Mouse (Mus musculus) ES-CJ7 (cell line): ENCODE results near the gene Gm3285.

Source experiments
- DNase-seq: peaks from one replicate; pipeline ENCODE4 v3.0.0; 2011; ENCODE audit warnings: low read depth, low spot score

Gm3285 gene

GRCm38 (mm10) chr10:77861675-77862074 lies at the start of gene Gm3285:
Gene Gm3285 (plus strand): TSS chr10:77861975.
- no peak for DNase-seq

- no peak for DNase-seq
Measured at GRCm38 (mm10) chr10:77814382-77814781, 47.4 kb upstream of the Gm3285 start, which contains the start of gene Gm2696. Gene Gm2696 (plus strand): TSS chr10:77814682.

GRCm38 (mm10) chr10:77815514-77815913 lies 46.3 kb upstream of the Gm3285 start:
- DNase-seq: peak; percentile 28

- DNase-seq: no peak
Measured at GRCm38 (mm10) chr10:77818523-77818922, 43.3 kb upstream of the Gm3285 start.

GRCm38 (mm10) chr10:77819203-77819602 lies 42.6 kb upstream of the Gm3285 start:
- DNase-seq: no peak

GRCm38 (mm10) chr10:77826951-77827350 lies 34.8 kb upstream of the Gm3285 start, which contains the start of gene Krtap10-4:
Gene Krtap10-4 (minus strand): TSS chr10:77827095.
- DNase-seq: no peak

- no peak for DNase-seq
Measured at GRCm38 (mm10) chr10:77835647-77836046, 26.1 kb upstream of the Gm3285 start, which contains the start of gene Krtap10-10. Gene Krtap10-10 (plus strand): TSS chr10:77835947.

GRCm38 (mm10) chr10:77839006-77839405 lies 22.8 kb upstream of the Gm3285 start:
- DNase-seq: no peak

- no peak for DNase-seq
Measured at GRCm38 (mm10) chr10:77846503-77846902, 15.3 kb upstream of the Gm3285 start, which contains the start of gene Gm36176. Gene Gm36176 (plus strand): TSS chr10:77846803.

GRCm38 (mm10) chr10:77846961-77847360 lies 14.8 kb upstream of the Gm3285 start:
- no peak for DNase-seq

- DNase-seq: no peak
Measured at GRCm38 (mm10) chr10:77847538-77847937, 14.2 kb upstream of the Gm3285 start.

GRCm38 (mm10) chr10:77852559-77852958 lies 9.2 kb upstream of the Gm3285 start, which contains the start of gene Gm10318:
Gene Gm10318 (plus strand): TSS chr10:77852859.
- no peak for DNase-seq

GRCm38 (mm10) chr10:77864067-77864761 lies 2.4 kb downstream of the Gm3285 start:
- peak; percentile 55 for DNase-seq

- no peak for DNase-seq
Measured at GRCm38 (mm10) chr10:77864762-77865143, 3.0 kb downstream of the Gm3285 start.

- DNase-seq: no peak
Measured at GRCm38 (mm10) chr10:77867546-77867945, 5.8 kb downstream of the Gm3285 start.

- DNase-seq: no peak
Measured at GRCm38 (mm10) chr10:77869651-77870050, 7.9 kb downstream of the Gm3285 start.

- peak; percentile 27 for DNase-seq
Measured at GRCm38 (mm10) chr10:77878985-77879384, 17.2 kb downstream of the Gm3285 start.

GRCm38 (mm10) chr10:77880305-77880704 lies 18.5 kb downstream of the Gm3285 start:
- DNase-seq: no peak

- DNase-seq: peak; percentile 66
Measured at GRCm38 (mm10) chr10:77882553-77882952, 20.8 kb downstream of the Gm3285 start.

GRCm38 (mm10) chr10:77886007-77886747 lies 24.4 kb downstream of the Gm3285 start:
- DNase-seq: no peak

- DNase-seq: no peak
Measured at GRCm38 (mm10) chr10:77890987-77891565, 29.3 kb downstream of the Gm3285 start.

GRCm38 (mm10) chr10:77895562-77895961 lies 33.8 kb downstream of the Gm3285 start:
- no peak for DNase-seq
